Mouse (Mus musculus) midbrain, postnatal 0 days (tissue): ENCODE results near the gene Btrc. TPM values are rescaled to one million over a fixed set of nuclear protein-coding genes. Genes with fewer than 3 reads are reported as not detected.

Experiments
- ATAC-seq: fragments of 200-750 bp; cut with Nextera tagmentation; 2 replicates; pipeline ENCODE4 v1.8.0; 2017; ENCODE audit warnings: moderate number of reproducible peaks, mild to moderate bottlenecking, moderate TSS enrichment, moderate library complexity; ENCODE audit not compliant: low FRiP score
- DNase-seq: peaks from one replicate; pipeline ENCODE4 v3.0.0-alpha.2; 2015; ENCODE audit warnings: low spot score
- H3K27ac ChIP-seq: fragments of 300-500 bp; sonication (generic); 2 replicates; pipeline ENCODE4 v1.5.1; 2014; ENCODE audit warnings: low read depth, mild to moderate bottlenecking, low read length, mixed read lengths
- H3K27me3 ChIP-seq: fragments of 300-500 bp; sonication (generic); 2 replicates; pipeline ENCODE4 v1.6.1; 2014; ENCODE audit warnings: low read length, control low read depth, mixed read lengths; ENCODE audit not compliant: insufficient read depth
- H3K36me3 ChIP-seq: fragments of 300-500 bp; sonication (generic); 2 replicates; pipeline ENCODE4 v1.6.1; 2014; ENCODE audit warnings: low read length, control low read depth, mixed read lengths; ENCODE audit not compliant: insufficient read depth
- H3K4me1 ChIP-seq: fragments of 300-500 bp; sonication (generic); 2 replicates; pipeline ENCODE4 v1.6.1; 2014; ENCODE audit warnings: mild to moderate bottlenecking, control low read depth, antibody characterized with exemption, low read length, mixed read lengths; ENCODE audit not compliant: insufficient read depth
- H3K4me2 ChIP-seq: fragments of 300-500 bp; sonication (generic); 2 replicates; pipeline ENCODE4 v1.6.1; 2014; ENCODE audit warnings: low read depth, mild to moderate bottlenecking, low read length, mixed read lengths; ENCODE audit not compliant: poor library complexity, severe bottlenecking
- H3K4me3 ChIP-seq: fragments of 300-500 bp; sonication (generic); 2 replicates; pipeline ENCODE4 v1.5.1; 2014; ENCODE audit warnings: low read depth, mild to moderate bottlenecking, low read length, moderate library complexity
- H3K9ac ChIP-seq: fragments of 300-500 bp; sonication (generic); replicated peaks from 2 replicates; pipeline ENCODE4 v1.6.1; 2014; ENCODE audit warnings: mild to moderate bottlenecking, low read length, moderate library complexity, mixed read lengths; ENCODE audit not compliant: poor library complexity, severe bottlenecking
- H3K9me3 ChIP-seq: fragments of 300-500 bp; sonication (generic); 2 replicates; pipeline ENCODE4 v1.6.1; 2016; ENCODE audit warnings: low read length, control low read depth
- CTCF ChIP-seq: IDR thresholded peaks from 2 replicates; pipeline ENCODE4 v1.5.1; 2016; ENCODE audit warnings: antibody characterized with exemption, mild to moderate bottlenecking
- WGBS: fragments of 180-500 bp; shearing (Covaris S2); extraction: QIAGEN DNeasy Blood & Tissue Kit; methylation state at CpG from one replicate; pipeline ENCODE4 v1.1.7; 2014; 5-methylcytosine and 5-hydroxymethylcytosine counted together
- polyA plus RNA-seq: library from polyadenylated mRNA; unstranded; fragments of >200 nt; fragmentation: Nextera tagmentation; extraction: Ambion mirVana; gene quantifications from 2 replicates; pipeline ENCODE4 v1.2.1, GENCODE M21; 2015
- total RNA-seq: library from RNA; depleted of rRNA; stranded (reverse); fragments of >200 nt; gene quantifications from 2 replicates; pipeline ENCODE4 v1.2.3, GENCODE M21; 2014

Gene Btrc
- total and polyA plus RNA-seq, 2 experiments from 2014 or later: 52.8 to 60.1 TPM

DNA sequence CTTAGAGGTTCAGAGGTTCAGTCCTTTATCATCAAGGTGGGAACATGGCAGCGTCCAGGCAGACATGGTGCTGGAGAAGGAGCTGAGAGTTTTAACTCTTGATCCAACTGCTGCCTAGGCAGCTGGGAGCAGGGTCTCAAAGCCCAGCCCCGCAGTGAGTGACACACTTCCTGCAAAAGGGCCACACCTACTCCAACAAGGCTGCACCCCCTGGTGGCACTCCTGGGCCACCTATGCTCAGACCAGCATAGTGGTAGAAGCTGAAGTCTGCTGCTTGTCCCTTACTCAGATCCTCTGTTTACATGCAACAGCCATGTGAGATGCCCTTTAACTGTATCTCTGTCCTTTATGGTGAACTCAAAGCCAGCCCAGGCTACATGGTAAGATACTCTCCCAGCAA is 47.5 kb downstream of the Btrc start:
- Histone ChIP-seq H3K4me2 (no peak overlapping the region), H3K4me3 (no peak overlapping the region), H3K27me3 (no peaks in the 10 kb centered on the region), H3K9me3 (no peaks in the 10 kb centered on the region), H3K27ac (no peak overlapping the region), H3K4me1 (no peaks in the 10 kb centered on the region), H3K36me3 (no peaks in the 10 kb centered on the region), H3K9ac (no peak overlapping the region)
- DNase-seq: no peak
- 75% methylated on average over 2 of the region's 2 CpGs for WGBS
- peak; percentile 22 for TF ChIP-seq CTCF
- no peak for ATAC-seq

DNA sequence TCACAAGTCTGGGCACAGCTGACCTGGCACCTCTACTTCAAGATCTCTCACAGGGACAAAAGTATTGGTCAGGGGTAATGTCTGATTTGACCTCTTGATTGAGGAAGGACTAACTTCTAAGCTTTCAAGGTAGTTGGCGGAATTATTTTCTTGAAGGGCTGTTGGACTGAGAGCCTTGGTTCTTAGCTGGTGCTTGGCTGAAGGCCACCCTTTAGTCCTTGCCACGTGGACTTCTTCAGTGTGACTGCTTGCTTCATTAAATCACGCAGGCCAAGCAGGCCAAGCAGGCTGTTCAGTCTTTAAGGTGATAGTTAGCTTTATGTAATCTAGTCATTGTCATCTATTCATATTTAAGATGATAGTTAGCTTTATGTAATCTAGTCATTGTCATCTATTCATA is 49.2 kb downstream of the Btrc start:
- H3K9ac ChIP-seq: no peak overlapping the region
- WGBS: 87% methylated on average over 3 of the region's 3 CpGs
- ATAC-seq (no peak), DNase-seq (no peak)
- no peaks in the 10 kb centered on the region for H3K27me3 ChIP-seq
- no peak overlapping the region for H3K27ac ChIP-seq
- H3K36me3 ChIP-seq: no peaks in the 10 kb centered on the region
- no peaks in the 10 kb centered on the region for H3K9me3 ChIP-seq
- no peak for TF ChIP-seq CTCF
- no peak overlapping the region for H3K4me3 ChIP-seq
- H3K4me1 ChIP-seq: no peaks in the 10 kb centered on the region
- no peak overlapping the region for H3K4me2 ChIP-seq

DNA sequence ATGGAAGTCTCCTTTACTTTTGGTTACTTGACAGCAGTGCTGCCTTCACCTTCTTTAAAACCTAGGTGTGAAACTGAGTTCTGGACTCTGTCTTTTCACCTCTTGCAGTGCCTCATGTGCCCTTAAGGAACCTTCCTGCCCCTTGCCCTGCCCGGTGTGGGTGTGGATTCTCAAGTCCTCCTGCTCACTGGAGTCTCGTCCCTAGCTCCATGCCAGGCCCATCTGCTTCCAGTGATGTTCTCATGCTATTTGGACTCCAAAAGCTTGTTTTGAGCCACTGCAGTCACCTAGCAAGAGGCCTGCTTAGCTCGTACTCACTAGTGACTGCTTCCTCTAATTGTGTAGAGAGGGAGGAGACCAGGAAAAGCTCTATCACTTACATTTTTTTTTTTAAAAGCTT is 50.4 kb downstream of the Btrc start:
- H3K4me3 ChIP-seq: no peak overlapping the region
- DNase-seq (no peak), ATAC-seq (no peak)
- H3K27ac ChIP-seq: no peak overlapping the region
- no peak overlapping the region for H3K4me2 ChIP-seq
- no peaks in the 10 kb centered on the region for H3K36me3 ChIP-seq
- no peaks in the 10 kb centered on the region for H3K27me3 ChIP-seq
- no peaks in the 10 kb centered on the region for H3K9me3 ChIP-seq
- H3K4me1 ChIP-seq: no peaks in the 10 kb centered on the region
- TF ChIP-seq CTCF: no peak
- WGBS: 90% methylated on average over 3 of the region's 3 CpGs
- no peak overlapping the region for H3K9ac ChIP-seq

DNA sequence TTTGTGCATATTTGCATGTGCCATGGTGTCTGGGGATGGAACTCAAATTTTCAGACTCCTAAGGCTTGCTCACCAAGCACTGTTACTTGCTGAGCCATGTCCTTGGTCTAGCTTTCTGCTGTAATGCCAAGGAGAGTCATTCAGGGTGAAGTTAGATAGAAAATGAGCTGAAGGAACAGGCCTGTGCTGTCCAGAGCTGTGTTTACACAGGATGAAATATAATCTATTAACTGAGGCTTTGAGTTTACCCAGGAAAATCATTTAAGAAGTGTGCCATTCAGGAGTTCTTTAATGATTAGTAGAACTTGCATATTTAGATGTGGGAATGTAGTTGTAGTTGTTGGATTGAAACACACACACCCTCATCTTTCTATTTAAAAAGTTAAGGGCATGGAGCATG is 54.1 kb downstream of the Btrc start:
- Histone ChIP-seq H3K4me2 (no peak overlapping the region), H3K27me3 (no peaks in the 10 kb centered on the region)
- no peak for DNase-seq

DNA sequence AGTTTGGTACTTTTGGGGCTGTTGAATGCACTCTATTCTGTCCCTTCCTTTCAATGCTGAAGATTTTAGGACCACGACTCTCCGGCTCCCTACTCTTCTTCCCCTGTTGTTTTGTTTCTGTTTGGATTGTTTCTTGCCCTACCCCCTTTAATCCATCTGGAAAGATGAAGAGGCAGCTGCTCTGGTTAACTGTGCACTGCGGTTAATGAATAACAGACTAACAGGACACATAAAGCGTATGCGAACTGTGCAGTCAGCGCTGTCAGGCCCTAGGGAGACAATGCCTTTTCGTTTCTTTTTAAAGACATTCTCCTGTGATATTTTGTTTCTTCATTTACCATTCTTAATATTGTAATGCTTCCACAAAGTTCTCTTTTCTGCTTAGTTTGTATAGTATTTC is 58.7 kb downstream of the Btrc start:
- ATAC-seq: no peak
- H3K4me1 ChIP-seq: no peaks in the 10 kb centered on the region
- no peaks in the 10 kb centered on the region for H3K27me3 ChIP-seq
- no peak overlapping the region for H3K4me3 ChIP-seq
- H3K4me2 ChIP-seq: no peak overlapping the region
- TF ChIP-seq CTCF: no peak
- 0 out of 2 replicates have a peak, but pooled peaks cover 3% of the 10 kb centered on the region for H3K36me3 ChIP-seq
- no peak overlapping the region for H3K27ac ChIP-seq
- DNase-seq: no peak
- H3K9me3 ChIP-seq: no peaks in the 10 kb centered on the region
- WGBS: 40% methylated on average over 7 of the region's 7 CpGs
- H3K9ac ChIP-seq: no peak overlapping the region

More for the DNA sequence above, 54.1 kb downstream of the Btrc start:
- no peak overlapping the region for H3K27ac ChIP-seq
- H3K4me1 ChIP-seq: no peaks in the 10 kb centered on the region
- no peak overlapping the region for H3K4me3 ChIP-seq
- TF ChIP-seq CTCF: no peak
- no peak overlapping the region for H3K9ac ChIP-seq
- H3K9me3 ChIP-seq: no peaks in the 10 kb centered on the region
- no peaks in the 10 kb centered on the region for H3K36me3 ChIP-seq
- ATAC-seq: no peak

DNA sequence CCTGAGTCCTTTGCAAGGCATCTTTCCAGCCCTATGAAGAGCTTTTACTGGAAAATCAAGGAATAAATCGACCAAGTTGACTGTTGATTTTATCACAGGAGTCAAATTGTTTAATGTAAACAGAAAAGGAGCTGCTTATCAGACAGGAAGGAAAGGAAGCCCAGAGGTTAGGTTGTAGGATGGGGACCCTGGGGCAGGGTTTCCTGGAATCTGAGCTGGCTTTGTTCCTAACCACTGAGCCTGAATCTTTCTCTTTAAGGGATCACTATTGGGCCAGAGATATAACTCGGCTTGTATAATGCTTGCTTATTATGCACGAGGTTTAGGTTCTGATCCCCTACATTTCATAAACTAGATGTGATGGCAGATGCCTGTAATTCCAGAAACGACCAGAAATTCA is 64.6 kb downstream of the Btrc start:
- no peaks in the 10 kb centered on the region; the same call in 1 of the 2 replicates for H3K4me1 ChIP-seq
- no peaks in the 10 kb centered on the region for H3K9me3 ChIP-seq
- H3K9ac ChIP-seq: no peak overlapping the region
- TF ChIP-seq CTCF: no peak
- DNase-seq (no peak), ATAC-seq (no peak)
- no peak overlapping the region for H3K4me3 ChIP-seq
- H3K4me2 ChIP-seq: no peak overlapping the region
- no peak overlapping the region for H3K27ac ChIP-seq
- H3K27me3 ChIP-seq: no peaks in the 10 kb centered on the region
- 80% methylated on average over 4 of the region's 4 CpGs for WGBS
- 0 out of 2 replicates have a peak, but pooled peaks cover 3% of the 10 kb centered on the region for H3K36me3 ChIP-seq
